Mouse (Mus musculus) megakaryocyte, embryonic 14.5 days (primary cell): Measurements from ENCODE around the gene Helz2.

Experiments
- FLI1 ChIP-seq: IDR thresholded peaks from 2 replicates; pipeline ENCODE4 v1.6.1; 2012; ENCODE audit warnings: low read length, inconsistent platforms, mixed read lengths
- GATA1 ChIP-seq: IDR thresholded peaks from 3 replicates; pipeline ENCODE4 v1.6.1; 2012; ENCODE audit warnings: mixed read lengths, low read length, inconsistent platforms, borderline replicate concordance

- TF ChIP-seq GATA1: no peak
- TF ChIP-seq FLI1: no peak
Observed at GRCm38 (mm10) chr2:181178015-181178414, 63.8 kb downstream of the Helz2 start.
